Comparison of ENCODE assay signal across 35 mouse cellular contexts in the genomic region with DNA sequence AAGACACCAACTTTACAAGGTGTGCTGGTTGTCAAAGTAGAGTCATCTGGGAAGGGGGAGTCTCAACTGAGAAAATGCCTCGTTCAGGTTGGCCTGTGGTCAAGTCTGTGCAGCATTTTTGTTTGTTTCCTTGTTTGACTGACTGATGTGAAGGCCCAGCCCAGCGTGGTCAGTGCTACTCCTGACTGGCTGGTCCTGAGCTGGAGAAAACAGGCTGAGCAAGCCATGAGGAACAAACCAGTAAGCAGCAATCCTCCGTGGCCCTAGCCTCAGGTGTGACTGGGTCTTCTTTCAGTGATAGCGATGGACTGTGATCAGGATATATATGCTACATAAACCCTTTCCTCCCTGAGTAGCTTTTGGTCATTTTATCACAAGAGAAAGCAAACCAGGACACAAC. TPM values are rescaled to one million over a fixed set of nuclear protein-coding genes. Genes with fewer than 3 reads are reported as not detected.
DNase-seq lines count a peak whose midpoint lies in the region; ATAC-seq and TF ChIP-seq lines count a peak whose summit lies in the region.
"Had no signal": no experiment of that assay in that cellular context is flagged by ENCODE, and none has a peak within 500 bp of the region (broad histone marks: within the 10 kb centered on the region; RNA-seq: fewer than 3 reads in every experiment).

No protein-coding gene starts in this region.

- H3K4me3 ChIP-seq in kidney, postnatal 0 days (replicated peaks; ENCODE audit: low read depth, low read length): no peak overlapping the region
- no peak overlapping the region for H3K4me3 ChIP-seq in embryonic fibroblast, embryonic 13.5 days (ENCODE audit: insufficient read depth, low read length)
- no peak overlapping the region for H3K4me3 ChIP-seq in forebrain, embryonic 10.5 days
- H3K4me3 ChIP-seq in midbrain, embryonic 15.5 days: no peak overlapping the region
- H3K4me3 ChIP-seq: forebrain, embryonic 12.5 days; forebrain, embryonic 15.5 days; heart, embryonic 12.5 days; heart, embryonic 15.5 days; hindbrain, embryonic 10.5 days; hindbrain, embryonic 13.5 days had no signal

- ATAC-seq in kidney, postnatal 0 days (replicated peaks; ENCODE audit: low FRiP score, low read depth): 0 out of 2 replicates have a peak, but pooled peaks have one; percentile 7
- ATAC-seq in midbrain, embryonic 15.5 days (replicated peaks): no peak
- ATAC-seq: CD4-positive, CD25-positive, alpha-beta regulatory T cell, adult 4 months; Patski had no signal

- WGBS in kidney, postnatal 0 days: 61% methylated on average over 4 of the region's 4 CpGs
- 84% methylated on average over 4 of the region's 4 CpGs for WGBS in forebrain, embryonic 10.5 days
- 78% methylated on average over 4 of the region's 4 CpGs for WGBS in midbrain, embryonic 15.5 days

- H3K9me3 ChIP-seq in kidney, postnatal 0 days (replicated peaks; ENCODE audit: low read length): no peaks in the 10 kb centered on the region
- H3K9me3 ChIP-seq in forebrain, embryonic 10.5 days: no peaks in the 10 kb centered on the region
- no peaks in the 10 kb centered on the region for H3K9me3 ChIP-seq in midbrain, embryonic 15.5 days
- H3K9me3 ChIP-seq: forebrain, embryonic 12.5 days; forebrain, embryonic 15.5 days; heart, embryonic 12.5 days; heart, embryonic 15.5 days; hindbrain, embryonic 13.5 days had no signal

- no peak overlapping the region for H3K4me2 ChIP-seq in kidney, postnatal 0 days (ENCODE audit: low read length)
- no peak overlapping the region for H3K4me2 ChIP-seq in midbrain, embryonic 15.5 days
- H3K4me2 ChIP-seq: forebrain, embryonic 12.5 days; forebrain, embryonic 15.5 days; heart, embryonic 12.5 days; heart, embryonic 15.5 days; hindbrain, embryonic 13.5 days had no signal

- TF ChIP-seq CTCF in kidney, postnatal 0 days (IDR thresholded peaks at IDR 0.05; ENCODE audit: low read depth): no peak
- TF ChIP-seq CTCF in embryonic fibroblast, embryonic 13.5 days (IDR thresholded peaks at IDR 0.05; ENCODE audit: borderline replicate concordance, insufficient read depth, low read length): no peak

- no peak overlapping the region for H3K27ac ChIP-seq in kidney, postnatal 0 days
- H3K27ac ChIP-seq in embryonic fibroblast, embryonic 13.5 days (ENCODE audit: insufficient read depth, low read length): peak overlapping the region; percentile 57; the same call in 1 of the 2 replicates
- no peak overlapping the region for H3K27ac ChIP-seq in forebrain, embryonic 10.5 days
- H3K27ac ChIP-seq in midbrain, embryonic 15.5 days: no peak overlapping the region
- H3K27ac ChIP-seq: forebrain, embryonic 12.5 days; forebrain, embryonic 15.5 days; heart, embryonic 15.5 days; hindbrain, embryonic 10.5 days; hindbrain, embryonic 13.5 days had no signal

- no peaks in the 10 kb centered on the region for H3K27me3 ChIP-seq in kidney, postnatal 0 days (ENCODE audit: insufficient read depth, low read length)
- no peaks in the 10 kb centered on the region for H3K27me3 ChIP-seq in forebrain, embryonic 10.5 days (ENCODE audit: poor library complexity, severe bottlenecking)
- no peaks in the 10 kb centered on the region for H3K27me3 ChIP-seq in midbrain, embryonic 15.5 days (replicated peaks)
- H3K27me3 ChIP-seq: forebrain, embryonic 12.5 days; forebrain, embryonic 15.5 days; heart, embryonic 12.5 days; heart, embryonic 15.5 days; hindbrain, embryonic 13.5 days; Patski had no signal

- H3K9ac ChIP-seq in kidney, postnatal 0 days (ENCODE audit: low read depth, low read length): no peak overlapping the region
- H3K9ac ChIP-seq in midbrain, embryonic 15.5 days: no peak overlapping the region
- H3K9ac ChIP-seq: forebrain, embryonic 12.5 days; forebrain, embryonic 15.5 days; heart, embryonic 12.5 days; heart, embryonic 15.5 days; hindbrain, embryonic 13.5 days had no signal

- TF ChIP-seq POLR2A in embryonic fibroblast, embryonic 13.5 days (IDR thresholded peaks at IDR 0.05; ENCODE audit: low read depth, low read length): no peak

- no peak for DNase-seq in kidney, postnatal 0 days (ENCODE audit: low spot score)
- no peak for DNase-seq in kidney, postnatal 36 days
- peak; percentile 20 to 27 for DNase-seq in urinary bladder, postnatal 36 days (ENCODE audit: low spot score in 2 of 2)
- no peak for DNase-seq in urinary bladder, postnatal 10 days (ENCODE audit: low spot score)
- DNase-seq in adrenal gland, adult 2 months: no peak
- no peak for DNase-seq in forebrain, embryonic 10.5 days (ENCODE audit: extremely low spot score, low spot score)
- DNase-seq: adrenal gland, postnatal 14 days; cerebellum, adult 11-12 months; cerebellum, adult 8-10 months; cerebellum, postnatal 10 days; cerebellum, postnatal 36 days; gastrocnemius, postnatal 25 days; heart, adult 18-20 months; heart, postnatal 10 days; heart, postnatal 36 days had no signal

- no peaks in the 10 kb centered on the region for H3K4me1 ChIP-seq in kidney, postnatal 0 days (replicated peaks; ENCODE audit: insufficient read depth, low read length)
- H3K4me1 ChIP-seq in embryonic fibroblast, embryonic 13.5 days (ENCODE audit: control insufficient read depth, insufficient read depth, low read length): no peaks in the 10 kb centered on the region
- H3K4me1 ChIP-seq in forebrain, embryonic 10.5 days: no peaks in the 10 kb centered on the region
- H3K4me1 ChIP-seq in midbrain, embryonic 15.5 days: no peaks in the 10 kb centered on the region
- H3K4me1 ChIP-seq: forebrain, embryonic 12.5 days; forebrain, embryonic 15.5 days; heart, embryonic 12.5 days; hindbrain, embryonic 10.5 days; hindbrain, embryonic 13.5 days had no signal

- 0 out of 2 replicates have a peak, but pooled peaks cover 3% of the 10 kb centered on the region for H3K36me3 ChIP-seq in kidney, postnatal 0 days (ENCODE audit: insufficient read depth, low read length)
- H3K36me3 ChIP-seq in forebrain, embryonic 10.5 days (replicated peaks): peaks cover 41% of the 10 kb centered on the region
- H3K36me3 ChIP-seq in midbrain, embryonic 15.5 days (replicated peaks): peaks cover 20% of the 10 kb centered on the region; the same call in 1 of the 2 replicates

RNA-seq across cellular contexts. Expression of a gene that starts 25.4 kb away (rescaled TPM):
- polyA plus RNA-seq in kidney, postnatal 0 days (2015; fragmentation: Nextera tagmentation; extraction: Ambion mirVana): 34.4 and 34.9 TPM in 2 replicates
- polyA plus RNA-seq in embryonic fibroblast, embryonic 13.5 days (2011; ENCODE audit: insufficient read length, low read depth, missing spikeins): 39.1 and 41.7 TPM in 2 replicates
- total RNA-seq in adrenal gland, adult 2 months (2021): 10 to 100 TPM; 30.9 to 34.2 TPM
- 39.4 and 41.6 TPM in 2 replicates for polyA plus RNA-seq in adrenal gland, adult 2 months (2012; rRNA removed)
- polyA plus RNA-seq in forebrain, embryonic 10.5 days (2016; fragmentation: Nextera tagmentation; extraction: Ambion mirVana): 69.0 and 70.5 TPM in 2 replicates
- polyA plus RNA-seq in midbrain, embryonic 15.5 days (2015; fragmentation: Nextera tagmentation; extraction: Ambion mirVana): 178 and 182 TPM in 2 replicates

RNA-seq across cellular contexts. Expression of a gene that starts 25.8 kb away (rescaled TPM):
- not detected in 2 replicates for polyA plus RNA-seq in kidney, postnatal 0 days (2015; fragmentation: Nextera tagmentation; extraction: Ambion mirVana)
- polyA plus RNA-seq in embryonic fibroblast, embryonic 13.5 days (2011; ENCODE audit: insufficient read length, low read depth, missing spikeins): not detected in 2 replicates
- not detected for total RNA-seq in adrenal gland, adult 2 months (2021)
- not detected in 2 replicates for polyA plus RNA-seq in adrenal gland, adult 2 months (2012; rRNA removed)
- polyA plus RNA-seq in forebrain, embryonic 10.5 days (2016; fragmentation: Nextera tagmentation; extraction: Ambion mirVana): not detected in 2 replicates
- not detected in 2 replicates for polyA plus RNA-seq in midbrain, embryonic 15.5 days (2015; fragmentation: Nextera tagmentation; extraction: Ambion mirVana)
- total RNA-seq: adrenal gland, adult 18-20 months; adrenal gland, postnatal 14 days; adrenal gland, postnatal 4 days; ES-E14; gastrocnemius, adult 8-10 months; gastrocnemius, postnatal 25 days; heart, adult 18-20 months; heart, postnatal 10 days; heart, postnatal 36 days had no signal
- polyA plus RNA-seq: C2C12; CD4-positive, CD25-positive, alpha-beta regulatory T cell, adult 4 months; cortical plate, adult 2 months; embryonic facial prominence, embryonic 11.5 days; embryonic facial prominence, embryonic 14.5 days; forebrain, embryonic 12.5 days; forebrain, embryonic 15.5 days; gonadal fat pad, adult 2 months; heart, embryonic 12.5 days; heart, embryonic 15.5 days; hindbrain, embryonic 10.5 days; hindbrain, embryonic 13.5 days; hindbrain, embryonic 16.5 days; Patski had no signal

RNA-seq across cellular contexts. Expression of a gene that starts 39.5 kb away (rescaled TPM):
- polyA plus RNA-seq in kidney, postnatal 0 days (2015; fragmentation: Nextera tagmentation; extraction: Ambion mirVana): 79.2 and 81.5 TPM in 2 replicates
- 216 and 238 TPM in 2 replicates for polyA plus RNA-seq in embryonic fibroblast, embryonic 13.5 days (2011; ENCODE audit: insufficient read length, low read depth, missing spikeins)
- 100 to 1,000 TPM; 218 to 230 TPM for total RNA-seq in adrenal gland, adult 2 months (2021)
- 33.9 and 37.0 TPM in 2 replicates for polyA plus RNA-seq in adrenal gland, adult 2 months (2012; rRNA removed)
- polyA plus RNA-seq in forebrain, embryonic 10.5 days (2016; fragmentation: Nextera tagmentation; extraction: Ambion mirVana): 92.3 and 92.4 TPM in 2 replicates
- 115 and 117 TPM in 2 replicates for polyA plus RNA-seq in midbrain, embryonic 15.5 days (2015; fragmentation: Nextera tagmentation; extraction: Ambion mirVana)

Comparison
In these comparisons a context has a peak if more than half of its experiments do, and no peak if none do; other contexts are left out.
1. DNase-seq: peak in urinary bladder, postnatal 36 days (2 of 2); none in kidney, postnatal 0 days (single experiment), kidney, postnatal 36 days (0 of 2), urinary bladder, postnatal 10 days (single experiment), adrenal gland, adult 2 months (single experiment) and forebrain, embryonic 10.5 days (single experiment).